Mouse (Mus musculus) megakaryocyte, embryonic 14.5 days (primary cell): ENCODE measurements around the gene Cdkl5.

Experiments
- FLI1 ChIP-seq: IDR thresholded peaks from 2 replicates; pipeline ENCODE4 v1.6.1; 2012; ENCODE audit warnings: low read length, inconsistent platforms, mixed read lengths
- GATA1 ChIP-seq: IDR thresholded peaks from 3 replicates; pipeline ENCODE4 v1.6.1; 2012; ENCODE audit warnings: mixed read lengths, low read length, inconsistent platforms, borderline replicate concordance

GRCm38 (mm10) chrX:160735650-160736049, 258.9 kb downstream of the Cdkl5 start, which contains the start of gene Ppef1:
- TF ChIP-seq GATA1 = no peak
- no peak for TF ChIP-seq FLI1
